Mouse (Mus musculus) mouse trophoblast stem cell (cell line): Measurements from ENCODE around the gene Dexi.

Experiments
- in situ Hi-C, 2 experiments: fragments of 300-500 bp; cut with MseI, MboI; formaldehyde crosslinking; loops; 2 replicates in 1 of 2; 3 replicates in 1 of 2; pipeline ENCODE4 v1.15.1; 2025

Gene Dexi

GRCm38 (mm10) chr16:10461178-10461577 lies 81.7 kb downstream of the Dexi start:
- in situ Hi-C loops = no loop called here

GRCm38 (mm10) chr16:10460188-10460587 lies 82.7 kb downstream of the Dexi start:
- in situ Hi-C loops = no loop called here

DNA sequence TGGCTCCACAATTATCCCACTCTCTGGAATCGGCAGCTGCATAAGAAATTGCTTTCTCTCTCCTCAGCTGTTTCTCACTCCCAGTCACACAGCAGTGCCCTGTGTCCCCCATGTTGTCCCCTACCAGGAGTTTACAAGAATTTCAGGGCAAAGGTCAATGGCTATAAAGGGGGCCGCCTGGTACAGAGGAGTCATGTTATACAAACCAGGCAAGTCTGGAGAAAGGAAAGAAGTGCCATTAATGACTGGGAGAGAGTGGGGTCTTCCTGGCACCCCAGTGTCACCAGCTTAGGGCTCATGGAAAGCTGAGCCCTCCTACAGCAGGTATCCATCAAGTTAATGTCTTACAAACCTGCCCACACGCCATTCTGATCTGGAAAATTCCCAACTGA lies 88.3 kb downstream of the Dexi start:
- in situ Hi-C loops = no loop called here

GRCm38 (mm10) chr16:10453872-10454582 lies 88.8 kb downstream of the Dexi start:
- in situ Hi-C loops = no loop called here
